Mouse (Mus musculus) forebrain, embryonic 16.5 days (tissue): ENCODE measurements around the gene Apol7b. TPM values are rescaled to one million over a fixed set of nuclear protein-coding genes. Genes with fewer than 3 reads are reported as not detected.
"Not testable (repeated sequence)": the region's sequence is repeated elsewhere in the genome, so short reads cannot be mapped to it uniquely, and the experiment has no call there.

ENCODE experiments used
- ATAC-seq: fragments of 200-750 bp; cut with Nextera tagmentation; 2 replicates; pipeline ENCODE4 v1.8.0; 2017; ENCODE audit warnings: mild to moderate bottlenecking, moderate library complexity
- H3K27ac ChIP-seq: fragments of 300-500 bp; sonication (generic); 2 replicates; pipeline ENCODE4 v1.5.1; 2014; ENCODE audit warnings: low read length, control low read depth
- H3K27me3 ChIP-seq: fragments of 300-500 bp; sonication (generic); replicated peaks from 2 replicates; pipeline ENCODE4 v1.6.1; 2014; ENCODE audit warnings: low read length; ENCODE audit not compliant: control insufficient read depth, insufficient read depth
- H3K36me3 ChIP-seq: fragments of 300-500 bp; sonication (generic); 2 replicates; pipeline ENCODE4 v1.6.1; 2014; ENCODE audit not compliant: control insufficient read depth, insufficient read depth
- H3K4me1 ChIP-seq: fragments of 300-500 bp; sonication (generic); replicated peaks from 2 replicates; pipeline ENCODE4 v1.6.1; 2014; ENCODE audit warnings: low read length; ENCODE audit not compliant: control insufficient read depth, insufficient read depth
- H3K4me2 ChIP-seq: fragments of 300-500 bp; sonication (generic); 2 replicates; pipeline ENCODE4 v1.6.1; 2014; ENCODE audit warnings: mild to moderate bottlenecking, low read length, control low read depth
- H3K4me3 ChIP-seq: fragments of 300-500 bp; sonication (generic); replicated peaks from 2 replicates; pipeline ENCODE4 v1.5.1; 2014; ENCODE audit warnings: mild to moderate bottlenecking, low read length, control low read depth
- H3K9ac ChIP-seq: fragments of 300-500 bp; sonication (generic); replicated peaks from 2 replicates; pipeline ENCODE4 v1.6.1; 2014; ENCODE audit warnings: low read depth, low read length, control low read depth
- H3K9me3 ChIP-seq: fragments of 300-500 bp; sonication (generic); 2 replicates; pipeline ENCODE4 v1.6.1; 2016; ENCODE audit warnings: low read length; ENCODE audit not compliant: control insufficient read depth
- WGBS: fragments of 180-500 bp; shearing (Covaris S2); extraction: QIAGEN DNeasy Blood & Tissue Kit; methylation state at CpG from one replicate; pipeline ENCODE4 v1.1.7; 2014; 5-methylcytosine and 5-hydroxymethylcytosine counted together
- polyA plus RNA-seq: library from polyadenylated mRNA; unstranded; fragments of >200 nt; fragmentation: Nextera tagmentation; extraction: Ambion mirVana; gene quantifications from 2 replicates; pipeline ENCODE4 v1.2.1, GENCODE M21; 2015

Gene Apol7b
- polyA plus RNA-seq, 1 experiment from 2014 or later: not detected

DNA sequence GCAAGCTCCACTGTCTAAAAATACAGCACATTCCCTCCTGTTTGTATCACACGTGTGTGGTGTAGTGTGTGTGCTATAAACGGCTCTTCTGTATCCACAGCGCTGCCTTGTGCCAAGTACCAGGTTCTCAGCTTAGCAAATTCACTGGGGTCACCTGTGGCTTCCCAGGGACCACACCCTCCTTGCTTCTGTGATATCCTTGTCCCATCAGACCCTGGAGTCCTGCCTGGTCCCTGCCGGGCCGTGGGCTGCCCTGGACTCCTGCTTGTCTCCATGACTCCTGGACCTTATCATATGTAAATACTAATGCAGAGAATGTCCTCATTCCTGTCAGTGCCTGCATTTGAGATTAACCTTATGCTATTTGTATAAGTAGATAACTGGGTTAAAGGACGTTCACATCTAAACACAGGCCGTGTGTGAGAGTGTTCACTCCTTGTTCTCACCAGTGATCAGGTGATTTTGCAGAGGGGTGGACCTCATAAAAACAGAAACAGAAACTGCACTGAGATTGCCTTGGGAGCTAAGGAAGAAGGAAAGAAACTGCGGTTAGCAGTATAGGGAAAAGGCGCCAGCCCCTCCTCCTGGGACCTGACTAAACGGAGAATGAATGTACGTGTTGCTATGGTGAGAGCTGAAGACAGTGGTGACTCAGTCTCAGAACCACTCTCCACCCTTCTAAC, 49.7 kb downstream of the Apol7b start:
- WGBS: 76% methylated on average over 11 of the region's 11 CpGs
- H3K4me1 ChIP-seq, H3K4me3 ChIP-seq, H3K9me3 ChIP-seq, H3K27me3 ChIP-seq, H3K9ac ChIP-seq, H3K36me3 ChIP-seq, H3K4me2 ChIP-seq, H3K27ac ChIP-seq, ATAC-seq: not testable (repeated sequence)

DNA sequence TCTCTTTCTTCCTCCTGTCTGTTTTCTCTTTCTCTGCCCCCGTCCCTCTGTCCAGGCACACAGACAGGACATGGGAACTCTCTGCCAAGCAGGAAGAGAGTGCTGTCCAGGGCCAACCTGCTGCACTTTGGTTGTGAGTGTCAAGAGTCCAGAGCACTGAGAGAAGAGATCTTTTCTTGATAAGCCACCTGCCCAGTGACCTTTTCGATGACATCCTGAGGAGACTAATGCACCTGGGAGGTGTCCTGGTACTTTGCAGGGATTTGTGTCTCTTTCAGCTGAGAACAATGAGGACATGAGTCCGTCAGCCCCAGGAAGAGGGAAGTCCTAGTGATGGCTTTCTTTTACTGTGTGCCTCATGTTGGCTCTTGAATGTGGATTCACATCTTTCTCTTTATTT, 53.5 kb downstream of the Apol7b start:
- H3K9me3 ChIP-seq, H3K9ac ChIP-seq, ATAC-seq, H3K27me3 ChIP-seq, H3K27ac ChIP-seq, H3K4me1 ChIP-seq, H3K36me3 ChIP-seq, H3K4me2 ChIP-seq, H3K4me3 ChIP-seq: not testable (repeated sequence)
- WGBS: 47% methylated on average over 3 of the region's 3 CpGs

DNA sequence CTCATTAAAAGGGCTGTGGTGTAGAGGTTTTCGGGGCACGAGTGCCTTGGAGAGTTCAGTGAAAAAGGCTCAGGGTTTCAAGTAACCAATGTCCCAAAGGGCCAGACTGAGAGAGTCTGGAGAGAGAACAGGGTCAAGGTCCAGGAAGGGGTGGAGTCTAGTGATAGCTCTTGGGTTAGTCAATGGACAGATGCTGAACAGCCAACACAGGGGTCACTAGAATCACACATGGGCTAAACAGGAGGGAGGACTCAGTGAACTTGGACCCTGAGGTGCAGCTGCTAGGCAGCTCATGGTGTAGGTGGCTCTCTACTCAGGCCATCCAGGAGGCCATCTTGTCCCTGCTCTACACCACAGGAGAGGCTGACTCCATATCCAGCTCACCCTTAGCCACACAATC, 59.8 kb downstream of the Apol7b start:
- Histone ChIP-seq H3K9ac (no peak overlapping the region), H3K27ac (no peak overlapping the region), H3K4me2 (no peak overlapping the region), H3K36me3 (no peaks in the 10 kb centered on the region), H3K4me1 (no peaks in the 10 kb centered on the region), H3K27me3 (no peaks in the 10 kb centered on the region), H3K4me3 (no peak overlapping the region), H3K9me3 (no peaks in the 10 kb centered on the region)
- 98% methylated on average over 2 of the region's 2 CpGs for WGBS
- ATAC-seq: no peak

DNA sequence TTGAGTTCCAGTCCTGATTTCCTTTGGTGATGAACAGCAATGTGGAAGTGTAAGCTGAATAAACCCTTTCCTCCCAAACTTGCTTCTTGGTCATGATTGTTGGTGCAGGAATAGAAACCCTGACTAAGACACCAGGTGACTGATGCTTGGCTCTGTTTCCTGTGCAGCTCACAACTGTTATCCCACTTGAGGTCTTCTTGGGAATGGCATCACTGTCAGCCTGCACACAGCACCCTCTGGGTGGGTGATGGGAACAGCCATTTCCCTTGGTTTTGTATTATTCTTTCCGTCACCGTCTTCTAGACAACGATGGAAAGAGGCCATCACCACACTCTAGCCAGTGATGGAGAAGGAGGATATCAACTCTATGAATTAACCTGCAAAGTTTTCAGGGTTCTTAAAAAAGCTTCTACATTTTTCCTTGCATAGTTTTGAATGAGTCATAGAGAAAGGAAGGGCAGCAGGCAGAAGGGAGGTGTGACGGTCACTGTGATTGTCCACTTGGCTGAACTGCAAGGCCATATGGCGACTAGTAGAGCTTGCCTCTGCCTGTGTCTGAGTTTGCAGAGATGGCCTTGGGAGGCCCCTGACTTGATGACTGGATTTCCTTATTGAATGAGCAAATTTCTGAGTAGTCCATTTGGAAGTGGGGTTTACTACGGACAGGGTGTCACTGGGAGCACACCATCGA, 62.8 kb downstream of the Apol7b start:
- H3K4me3 ChIP-seq: no peak overlapping the region
- H3K27me3 ChIP-seq: no peaks in the 10 kb centered on the region
- no peak overlapping the region for H3K27ac ChIP-seq
- H3K9ac ChIP-seq: no peak overlapping the region
- H3K9me3 ChIP-seq: no peaks in the 10 kb centered on the region
- H3K4me1 ChIP-seq: no peaks in the 10 kb centered on the region
- WGBS: 91% methylated on average over 7 of the region's 7 CpGs
- no peak for ATAC-seq
- no peak overlapping the region for H3K4me2 ChIP-seq
- H3K36me3 ChIP-seq: no peaks in the 10 kb centered on the region

DNA sequence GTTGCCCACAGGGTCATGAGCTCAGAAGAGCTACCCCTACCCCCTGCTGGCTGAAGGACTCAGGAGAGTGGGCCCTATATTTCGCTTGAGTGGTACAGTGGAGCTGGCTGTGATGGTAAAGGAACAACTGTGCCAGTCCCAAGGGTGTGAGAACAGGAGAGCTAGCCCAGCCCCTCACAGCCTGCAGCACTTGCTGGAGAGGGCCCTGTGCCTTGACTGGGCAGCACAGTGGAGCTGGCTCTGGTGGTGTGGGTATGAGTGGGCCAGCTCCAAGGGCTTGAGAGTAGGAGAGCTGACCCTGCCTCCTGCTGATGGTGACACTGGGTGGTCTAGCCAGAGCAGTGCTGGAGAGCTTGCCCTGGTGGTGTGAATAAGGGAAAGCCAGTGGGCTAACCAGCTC, 64.4 kb downstream of the Apol7b start:
- Histone ChIP-seq H3K36me3 (no peaks in the 10 kb centered on the region), H3K27me3 (no peaks in the 10 kb centered on the region), H3K4me2 (no peak overlapping the region), H3K9ac (no peak overlapping the region), H3K4me3 (no peak overlapping the region), H3K27ac (no peak overlapping the region), H3K4me1 (no peaks in the 10 kb centered on the region), H3K9me3 (no peaks in the 10 kb centered on the region)
- no peak for ATAC-seq
- 82% methylated on average over 1 of the region's 1 CpGs for WGBS

DNA sequence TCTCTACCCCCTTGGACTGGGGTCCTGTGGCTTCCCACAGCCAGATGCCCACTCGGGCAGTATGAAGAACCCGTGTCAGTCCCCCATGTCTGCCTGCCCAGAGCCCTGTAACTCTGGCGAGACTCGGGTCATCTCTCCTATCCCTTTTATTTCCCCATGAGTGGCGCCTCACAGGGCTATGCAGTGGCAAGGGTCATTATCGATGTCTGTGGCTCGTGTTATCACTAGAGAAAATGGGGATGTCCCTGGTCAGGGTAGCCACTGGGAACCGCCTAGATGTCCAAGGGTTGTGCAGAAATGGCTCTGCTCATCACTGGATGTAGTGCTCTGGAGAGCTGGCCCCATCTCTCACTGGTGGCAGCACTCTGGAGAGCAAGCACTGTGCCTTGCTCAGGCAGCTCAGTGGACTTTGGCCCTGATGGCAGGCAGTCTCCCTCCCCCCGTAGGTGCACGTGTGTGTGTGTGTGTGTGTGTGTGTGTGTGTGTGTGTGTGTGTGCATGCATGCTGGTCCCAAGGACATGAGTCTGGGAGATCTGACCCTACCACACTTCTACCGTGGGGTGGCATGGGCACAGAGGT, 64.9 kb downstream of the Apol7b start:
- Histone ChIP-seq H3K4me1 (no peaks in the 10 kb centered on the region), H3K9ac (no peak overlapping the region), H3K9me3 (no peaks in the 10 kb centered on the region), H3K27ac (no peak overlapping the region), H3K4me3 (no peak overlapping the region), H3K36me3 (no peaks in the 10 kb centered on the region), H3K27me3 (no peaks in the 10 kb centered on the region), H3K4me2 (no peak overlapping the region)
- ATAC-seq: no peak
- 88% methylated on average over 10 of the region's 11 CpGs for WGBS

DNA sequence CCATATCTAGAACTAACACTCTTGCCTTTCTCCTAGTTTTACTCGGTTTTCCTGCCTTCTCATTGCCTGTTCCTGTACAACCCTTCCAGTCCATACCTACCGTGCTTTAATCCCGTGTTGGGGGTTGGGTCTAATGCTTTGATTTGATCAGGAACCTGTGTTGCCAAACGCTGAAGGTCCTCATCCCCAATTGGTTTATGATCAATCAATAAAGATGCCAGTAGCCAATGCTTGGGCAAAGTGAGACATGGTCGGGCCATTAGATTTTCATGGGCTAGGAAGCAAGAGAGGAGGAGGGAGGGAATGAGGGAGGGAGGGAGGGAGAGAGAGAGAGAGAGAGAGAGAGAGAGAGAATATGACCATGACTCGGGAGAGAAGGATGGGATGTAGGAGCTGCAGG, 65.8 kb downstream of the Apol7b start:
- no peaks in the 10 kb centered on the region for H3K4me1 ChIP-seq
- H3K9ac ChIP-seq: no peak overlapping the region
- H3K27me3 ChIP-seq: no peaks in the 10 kb centered on the region
- no peaks in the 10 kb centered on the region for H3K36me3 ChIP-seq
- no peaks in the 10 kb centered on the region for H3K9me3 ChIP-seq
- H3K4me2 ChIP-seq: no peak overlapping the region
- H3K27ac ChIP-seq: no peak overlapping the region
- no peak for ATAC-seq
- H3K4me3 ChIP-seq: no peak overlapping the region
- WGBS: 86% methylated on average over 6 of the region's 6 CpGs

DNA sequence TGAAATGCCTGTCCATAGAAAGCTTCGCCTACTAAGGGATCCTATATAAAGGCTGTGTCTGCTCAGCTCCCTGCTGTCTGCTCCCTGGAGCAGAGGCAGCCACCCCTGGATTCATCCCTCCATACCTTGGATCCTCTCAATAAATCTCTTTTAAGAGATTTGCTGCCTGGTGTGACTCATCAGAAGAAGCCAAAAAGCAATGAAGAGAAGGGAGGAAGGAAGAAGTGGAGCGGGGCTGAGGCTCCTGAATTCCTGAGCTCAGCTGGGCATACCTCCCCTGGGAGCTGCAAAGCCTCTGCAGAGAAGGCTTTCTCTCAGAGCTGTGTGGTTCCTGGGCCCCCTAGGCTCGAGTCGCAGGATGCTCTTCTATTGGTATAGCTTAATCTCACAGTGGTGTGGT, 67.4 kb downstream of the Apol7b start:
- H3K9me3 ChIP-seq: no peaks in the 10 kb centered on the region
- H3K4me2 ChIP-seq: no peak overlapping the region
- no peak overlapping the region for H3K27ac ChIP-seq
- 35% methylated on average over 4 of the region's 4 CpGs for WGBS
- ATAC-seq: no peak
- no peaks in the 10 kb centered on the region for H3K36me3 ChIP-seq
- H3K4me3 ChIP-seq: no peak overlapping the region
- no peak overlapping the region for H3K9ac ChIP-seq
- no peaks in the 10 kb centered on the region for H3K27me3 ChIP-seq
- no peaks in the 10 kb centered on the region for H3K4me1 ChIP-seq

DNA sequence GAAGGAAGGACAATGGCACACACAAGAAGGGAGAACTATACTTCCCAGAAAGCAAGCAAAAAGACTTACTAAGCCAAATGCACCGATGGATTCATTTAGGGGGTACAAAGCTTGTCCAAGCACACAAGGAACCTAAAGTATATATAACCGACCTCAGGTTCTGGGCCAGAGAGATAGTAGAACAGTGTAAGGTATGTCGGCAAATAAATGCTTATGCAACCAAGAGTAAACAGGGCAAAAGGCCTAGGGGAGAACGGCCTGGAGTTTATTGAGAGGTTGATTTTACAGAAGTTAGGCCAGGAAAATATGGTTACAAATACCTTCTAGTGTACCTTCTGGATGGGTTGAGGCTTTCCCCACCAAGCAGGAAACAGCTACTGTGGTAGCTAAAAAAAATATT, 69.9 kb downstream of the Apol7b start:
- 95% methylated on average over 4 of the region's 4 CpGs for WGBS
- no peak for ATAC-seq
- H3K9ac ChIP-seq: no peak overlapping the region

More for the DNA sequence above, 69.9 kb downstream of the Apol7b start:
- Histone ChIP-seq H3K27ac (no peak overlapping the region), H3K4me2 (no peak overlapping the region), H3K4me3 (no peak overlapping the region), H3K27me3 (no peaks in the 10 kb centered on the region), H3K36me3 (no peaks in the 10 kb centered on the region), H3K4me1 (no peaks in the 10 kb centered on the region), H3K9me3 (no peaks in the 10 kb centered on the region)
